Mouse (Mus musculus): Measurements from ENCODE around the gene Rbfox3. TPM values are rescaled to one million over a fixed set of nuclear protein-coding genes. Genes with fewer than 3 reads are reported as not detected.

Gene Rbfox3
- polyA plus RNA-seq, 1 experiment: 0.19 TPM

GRCm38 (mm10) chr11:118744782-118745181 is 166.6 kb downstream of the Rbfox3 start:
- H3K4me3 ChIP-seq (ENCODE audit: low read depth, low read length): no peak overlapping the region
- H3K36me3 ChIP-seq (ENCODE audit: control insufficient read depth, insufficient read depth, low read length): no peaks in the 10 kb centered on the region
- no peaks in the 10 kb centered on the region for H3K27me3 ChIP-seq (ENCODE audit: control insufficient read depth, insufficient read depth, low read length)
- no peak overlapping the region for H3K27ac ChIP-seq (ENCODE audit: insufficient read depth, low read depth, low read length)
- no peaks in the 10 kb centered on the region for H3K4me1 ChIP-seq (ENCODE audit: control insufficient read depth, insufficient read depth, insufficient read length, low read length)
- TF ChIP-seq CTCF (IDR thresholded peaks at IDR 0.05; ENCODE audit: extremely low read depth, insufficient read length, insufficient replicate concordance, low read depth, low read length) (no peak), POLR2A (IDR thresholded peaks at IDR 0.05; ENCODE audit: low read depth, low read length) (no peak)
- 1% methylated on average over 15 of the region's 15 CpGs for WGBS

- 14% methylated on average over 3 of the region's 3 CpGs for WGBS
- TF ChIP-seq POLR2A (IDR thresholded peaks at IDR 0.05; ENCODE audit: low read depth, low read length) (no peak), CTCF (IDR thresholded peaks at IDR 0.05; ENCODE audit: extremely low read depth, insufficient read length, insufficient replicate concordance, low read depth, low read length) (peak; percentile 66; the same call in 1 of the 2 replicates)
- no peak overlapping the region for H3K4me3 ChIP-seq (ENCODE audit: low read depth, low read length)
- H3K36me3 ChIP-seq (ENCODE audit: control insufficient read depth, insufficient read depth, low read length): no peaks in the 10 kb centered on the region
- H3K27me3 ChIP-seq (ENCODE audit: control insufficient read depth, insufficient read depth, low read length): no peaks in the 10 kb centered on the region
- H3K27ac ChIP-seq (ENCODE audit: insufficient read depth, low read depth, low read length): no peak overlapping the region
- no peaks in the 10 kb centered on the region for H3K4me1 ChIP-seq (ENCODE audit: control insufficient read depth, insufficient read depth, insufficient read length, low read length)
These were observed 168.6 kb downstream of the Rbfox3 start for GRCm38 (mm10) chr11:118742762-118743161.

- Histone ChIP-seq H3K4me3 (ENCODE audit: low read depth, low read length) (no peak overlapping the region), H3K27me3 (ENCODE audit: control insufficient read depth, insufficient read depth, low read length) (no peaks in the 10 kb centered on the region), H3K4me1 (ENCODE audit: control insufficient read depth, insufficient read depth, insufficient read length, low read length) (no peaks in the 10 kb centered on the region), H3K36me3 (ENCODE audit: control insufficient read depth, insufficient read depth, low read length) (no peaks in the 10 kb centered on the region), H3K27ac (ENCODE audit: insufficient read depth, low read depth, low read length) (no peak overlapping the region)
- TF ChIP-seq CTCF (IDR thresholded peaks at IDR 0.05; ENCODE audit: extremely low read depth, insufficient read length, insufficient replicate concordance, low read depth, low read length): no peak
- no peak for TF ChIP-seq POLR2A (IDR thresholded peaks at IDR 0.05; ENCODE audit: low read depth, low read length)
- WGBS: 33% methylated on average over 6 of the region's 6 CpGs
These were observed 170.1 kb downstream of the Rbfox3 start for GRCm38 (mm10) chr11:118741262-118741661.

GRCm38 (mm10) chr11:118740001-118740400 is 171.4 kb downstream of the Rbfox3 start:
- no peaks in the 10 kb centered on the region for H3K27me3 ChIP-seq (ENCODE audit: control insufficient read depth, insufficient read depth, low read length)
- TF ChIP-seq CTCF (IDR thresholded peaks at IDR 0.05; ENCODE audit: extremely low read depth, insufficient read length, insufficient replicate concordance, low read depth, low read length) (peak; percentile 61; the same call in 1 of the 2 replicates), POLR2A (IDR thresholded peaks at IDR 0.05; ENCODE audit: low read depth, low read length) (no peak)
- no peak overlapping the region for H3K4me3 ChIP-seq (ENCODE audit: low read depth, low read length)
- H3K36me3 ChIP-seq (ENCODE audit: control insufficient read depth, insufficient read depth, low read length): no peaks in the 10 kb centered on the region
- H3K4me1 ChIP-seq (ENCODE audit: control insufficient read depth, insufficient read depth, insufficient read length, low read length): no peaks in the 10 kb centered on the region
- WGBS: 12% methylated on average over 6 of the region's 6 CpGs
- no peak overlapping the region for H3K27ac ChIP-seq (ENCODE audit: insufficient read depth, low read depth, low read length)

- Histone ChIP-seq H3K27ac (ENCODE audit: insufficient read depth, low read depth, low read length) (no peak overlapping the region), H3K4me1 (ENCODE audit: control insufficient read depth, insufficient read depth, insufficient read length, low read length) (no peaks in the 10 kb centered on the region), H3K27me3 (ENCODE audit: control insufficient read depth, insufficient read depth, low read length) (no peaks in the 10 kb centered on the region), H3K36me3 (ENCODE audit: control insufficient read depth, insufficient read depth, low read length) (no peaks in the 10 kb centered on the region), H3K4me3 (ENCODE audit: low read depth, low read length) (no peak overlapping the region; the same call in 1 of the 2 replicates)
- 14% methylated on average over 23 of the region's 23 CpGs for whole genome bisulfite sequencing
- peak; percentile 93 for TF ChIP-seq CTCF (IDR thresholded peaks at IDR 0.05; ENCODE audit: extremely low read depth, insufficient read length, insufficient replicate concordance, low read depth, low read length)
- no peak for TF ChIP-seq POLR2A (IDR thresholded peaks at IDR 0.05; ENCODE audit: low read depth, low read length)
These were observed 172.3 kb downstream of the Rbfox3 start for GRCm38 (mm10) chr11:118738855-118739832.

GRCm38 (mm10) chr11:118738323-118738722 is 173.1 kb downstream of the Rbfox3 start:
- Histone ChIP-seq H3K27me3 (ENCODE audit: control insufficient read depth, insufficient read depth, low read length) (no peaks in the 10 kb centered on the region), H3K4me1 (ENCODE audit: control insufficient read depth, insufficient read depth, insufficient read length, low read length) (no peaks in the 10 kb centered on the region), H3K27ac (ENCODE audit: insufficient read depth, low read depth, low read length) (no peak overlapping the region), H3K4me3 (ENCODE audit: low read depth, low read length) (no peak overlapping the region), H3K36me3 (ENCODE audit: control insufficient read depth, insufficient read depth, low read length) (no peaks in the 10 kb centered on the region)
- TF ChIP-seq CTCF (IDR thresholded peaks at IDR 0.05; ENCODE audit: extremely low read depth, insufficient read length, insufficient replicate concordance, low read depth, low read length) (0 out of 2 replicates have a peak, but pooled peaks have one; percentile 12), POLR2A (IDR thresholded peaks at IDR 0.05; ENCODE audit: low read depth, low read length) (no peak)
- 38% methylated on average over 7 of the region's 7 CpGs for WGBS

GRCm38 (mm10) chr11:118737821-118738220 is 173.6 kb downstream of the Rbfox3 start:
- TF ChIP-seq POLR2A (IDR thresholded peaks at IDR 0.05; ENCODE audit: low read depth, low read length): no peak
- 0 out of 2 replicates have a peak, but pooled peaks have one; percentile 5 for TF ChIP-seq CTCF (IDR thresholded peaks at IDR 0.05; ENCODE audit: extremely low read depth, insufficient read length, insufficient replicate concordance, low read depth, low read length)
- Histone ChIP-seq H3K4me1 (ENCODE audit: control insufficient read depth, insufficient read depth, insufficient read length, low read length) (no peaks in the 10 kb centered on the region), H3K4me3 (ENCODE audit: low read depth, low read length) (no peak overlapping the region), H3K36me3 (ENCODE audit: control insufficient read depth, insufficient read depth, low read length) (no peaks in the 10 kb centered on the region), H3K27ac (ENCODE audit: insufficient read depth, low read depth, low read length) (no peak overlapping the region), H3K27me3 (ENCODE audit: control insufficient read depth, insufficient read depth, low read length) (no peaks in the 10 kb centered on the region)
- 58% methylated on average over 3 of the region's 3 CpGs for WGBS

Measured in small intestine, adult 2 months (tissue).